Comparison of ENCODE assay signal across 27 mouse cellular contexts in genomic region chr6:29317286-29317685, GRCm38 (mm10). TPM values are rescaled to one million over a fixed set of nuclear protein-coding genes. Genes with fewer than 3 reads are reported as not detected.
DNase-seq lines count a peak whose midpoint lies in the region; ATAC-seq and TF ChIP-seq lines count a peak whose summit lies in the region.
"Had no signal": no experiment of that assay in that cellular context is flagged by ENCODE, and none has a peak within 500 bp of the region (broad histone marks: within the 10 kb centered on the region; RNA-seq: fewer than 3 reads in every experiment).

No protein-coding gene starts in this region.

- H3K4me3 ChIP-seq in limb, embryonic 14.5 days (replicated peaks; ENCODE audit: low read length), result no peak overlapping the region
- H3K4me3 ChIP-seq in limb, embryonic 10.5 days, result no peak overlapping the region
- no peak overlapping the region for H3K4me3 ChIP-seq in embryonic fibroblast, embryonic 13.5 days (ENCODE audit: insufficient read depth, low read length)
- H3K4me3 ChIP-seq in hindbrain, embryonic 14.5 days (replicated peaks; ENCODE audit: low read length), result no peak overlapping the region
- H3K4me3 ChIP-seq: embryonic facial prominence, embryonic 13.5 days; forebrain, embryonic 13.5 days; gastrocnemius, adult 2 months; heart, embryonic 10.5 days; hindbrain, embryonic 15.5 days had no signal

- H3K4me2 ChIP-seq in limb, embryonic 14.5 days (replicated peaks; ENCODE audit: low read depth, low read length, severe bottlenecking), result no peak overlapping the region
- no peak overlapping the region for H3K4me2 ChIP-seq in hindbrain, embryonic 14.5 days (replicated peaks)
- H3K4me2 ChIP-seq: embryonic facial prominence, embryonic 13.5 days; forebrain, embryonic 13.5 days; hindbrain, embryonic 15.5 days had no signal

- H3K36me3 ChIP-seq in limb, embryonic 14.5 days (ENCODE audit: control insufficient read depth, insufficient read depth, low read length), result no peaks in the 10 kb centered on the region
- no peaks in the 10 kb centered on the region for H3K36me3 ChIP-seq in limb, embryonic 10.5 days
- H3K36me3 ChIP-seq in hindbrain, embryonic 14.5 days (replicated peaks; ENCODE audit: control insufficient read depth, insufficient read depth), result no peaks in the 10 kb centered on the region
- H3K36me3 ChIP-seq: embryonic facial prominence, embryonic 13.5 days; heart, embryonic 10.5 days; hindbrain, embryonic 15.5 days had no signal

- no peaks in the 10 kb centered on the region for H3K4me1 ChIP-seq in limb, embryonic 14.5 days (ENCODE audit: control insufficient read depth, insufficient read depth, low read length)
- H3K4me1 ChIP-seq in limb, embryonic 10.5 days, result no peaks in the 10 kb centered on the region
- peaks cover 23% of the 10 kb centered on the region for H3K4me1 ChIP-seq in embryonic fibroblast, embryonic 13.5 days (ENCODE audit: control insufficient read depth, insufficient read depth, low read length)
- H3K4me1 ChIP-seq in hindbrain, embryonic 14.5 days (replicated peaks; ENCODE audit: control insufficient read depth, insufficient read depth, low read length), result no peaks in the 10 kb centered on the region
- H3K4me1 ChIP-seq: forebrain, embryonic 13.5 days; hindbrain, embryonic 15.5 days had no signal

- no peaks in the 10 kb centered on the region for H3K9me3 ChIP-seq in limb, embryonic 14.5 days (ENCODE audit: control insufficient read depth, low read length)
- no peaks in the 10 kb centered on the region for H3K9me3 ChIP-seq in limb, embryonic 10.5 days (replicated peaks)
- H3K9me3 ChIP-seq in hindbrain, embryonic 14.5 days (ENCODE audit: control insufficient read depth, low read length), result no peaks in the 10 kb centered on the region
- H3K9me3 ChIP-seq: embryonic facial prominence, embryonic 13.5 days; forebrain, embryonic 13.5 days; heart, embryonic 10.5 days; hindbrain, embryonic 15.5 days had no signal

- ATAC-seq in limb, embryonic 14.5 days (ENCODE audit: low FRiP score, low read depth), result no peak
- ATAC-seq in hindbrain, embryonic 14.5 days (ENCODE audit: low FRiP score), result no peak
- ATAC-seq: activated CD4-positive, CD25-positive, alpha-beta regulatory T cell, adult 4 months; forebrain, embryonic 13.5 days; forebrain, postnatal 0 days; intestine, embryonic 16.5 days had no signal

- no peaks in the 10 kb centered on the region for H3K27me3 ChIP-seq in limb, embryonic 14.5 days (ENCODE audit: control insufficient read depth, insufficient read depth, low read length)
- H3K27me3 ChIP-seq in limb, embryonic 10.5 days (ENCODE audit: low read depth, poor library complexity, severe bottlenecking), result no peaks in the 10 kb centered on the region
- no peaks in the 10 kb centered on the region for H3K27me3 ChIP-seq in hindbrain, embryonic 14.5 days (ENCODE audit: control insufficient read depth, insufficient read depth, low read length)
- H3K27me3 ChIP-seq: embryonic facial prominence, embryonic 13.5 days; forebrain, embryonic 13.5 days; hindbrain, embryonic 15.5 days had no signal

- peak; percentile 4 for DNase-seq in limb, embryonic 14.5 days (ENCODE audit: low spot score)
- DNase-seq in limb, embryonic 10.5 days (ENCODE audit: low spot score), result no peak
- DNase-seq in 3T3-L1 (ENCODE audit: low read depth, low spot score) (peak; percentile 97), NIH3T3 (ENCODE audit: low read depth) (peak; percentile 87)
- no peak for DNase-seq in layer of hippocampus, adult 8-10 months (ENCODE audit: low spot score in 2 of 2)
- no peak for DNase-seq in hindbrain, embryonic 14.5 days (ENCODE audit: low spot score)
- no peak for DNase-seq in left cerebral cortex, adult 8-10 months (ENCODE audit: low spot score in 2 of 2)
- DNase-seq: adrenal gland, postnatal 14 days; B cell, adult 2 months; cerebellum, adult 11-12 months; cerebellum, adult 9-11 months; cerebellum, postnatal 36 days; forebrain, postnatal 0 days; gastrocnemius, adult 2 months; gastrocnemius, postnatal 36 days; heart, adult 18-20 months; heart, postnatal 10 days had no signal

- no peak for TF ChIP-seq CTCF in embryonic fibroblast, embryonic 13.5 days (IDR thresholded peaks at IDR 0.05; ENCODE audit: borderline replicate concordance, insufficient read depth, low read length)

- WGBS in limb, embryonic 14.5 days, result 46% methylated on average over 2 of the region's 2 CpGs
- 79% methylated on average over 2 of the region's 2 CpGs for WGBS in limb, embryonic 10.5 days
- 78% methylated on average over 2 of the region's 2 CpGs for WGBS in hindbrain, embryonic 14.5 days

- no peak overlapping the region for H3K9ac ChIP-seq in limb, embryonic 14.5 days (ENCODE audit: low read depth, low read length, severe bottlenecking)
- no peak overlapping the region for H3K9ac ChIP-seq in hindbrain, embryonic 14.5 days
- H3K9ac ChIP-seq: embryonic facial prominence, embryonic 13.5 days; forebrain, embryonic 13.5 days; forebrain, postnatal 0 days; hindbrain, embryonic 15.5 days had no signal

- no peak for TF ChIP-seq POLR2A in limb, embryonic 14.5 days (IDR thresholded peaks at IDR 0.05; ENCODE audit: borderline replicate concordance, extremely low read depth, insufficient read depth, insufficient read length)
- no peak for TF ChIP-seq POLR2A in embryonic fibroblast, embryonic 13.5 days (IDR thresholded peaks at IDR 0.05; ENCODE audit: low read depth, low read length)

- no peak overlapping the region for H3K27ac ChIP-seq in limb, embryonic 14.5 days (replicated peaks; ENCODE audit: low read depth, low read length)
- H3K27ac ChIP-seq in limb, embryonic 10.5 days, result no peak overlapping the region
- peak overlapping the region; percentile 67 for H3K27ac ChIP-seq in embryonic fibroblast, embryonic 13.5 days (ENCODE audit: insufficient read depth, low read length)
- H3K27ac ChIP-seq in hindbrain, embryonic 14.5 days, result no peak overlapping the region
- H3K27ac ChIP-seq: embryonic facial prominence, embryonic 13.5 days; forebrain, embryonic 13.5 days; gastrocnemius, adult 2 months; heart, embryonic 10.5 days; hindbrain, embryonic 15.5 days had no signal

RNA-seq across cellular contexts. Expression of gene Fam71f1, which starts 1.7 kb away (rescaled TPM):
- 0.10 and 0.27 TPM in 2 replicates for polyA plus RNA-seq in limb, embryonic 14.5 days (2012; rRNA removed)
- polyA plus RNA-seq in limb, embryonic 14.5 days (2014; fragmentation: Nextera tagmentation; extraction: Ambion mirVana), result 0.23 TPM in 1 of 2 replicates, not detected in the other
- 0.09 TPM in 1 of 2 replicates, not detected in the other for polyA plus RNA-seq in limb, embryonic 10.5 days (2016; fragmentation: Nextera tagmentation; extraction: Ambion mirVana)
- not detected in 2 replicates for polyA plus RNA-seq in embryonic fibroblast, embryonic 13.5 days (2011; ENCODE audit: insufficient read length, low read depth, missing spikeins)
- total RNA-seq in layer of hippocampus, adult 8-10 months (2022), result not detected
- polyA plus RNA-seq in hindbrain, embryonic 14.5 days (2014; fragmentation: Nextera tagmentation; extraction: Ambion mirVana), result not detected in 2 replicates
- not detected for total RNA-seq in left cerebral cortex, adult 8-10 months (2022)
- total RNA-seq: adrenal gland, adult 18-20 months; adrenal gland, postnatal 14 days; forebrain, postnatal 0 days; gastrocnemius, adult 2 months; gastrocnemius, postnatal 36 days; heart, adult 18-20 months; heart, postnatal 10 days; hematopoietic stem cell, adult 5-6 weeks; MEL had no signal
- polyA plus RNA-seq: activated CD4-positive, CD25-positive, alpha-beta regulatory T cell, adult 4 months; embryonic facial prominence, embryonic 13.5 days; forebrain, embryonic 13.5 days; forebrain, postnatal 0 days; heart, embryonic 10.5 days; hindbrain, embryonic 15.5 days; intestine, embryonic 16.5 days had no signal

RNA-seq across cellular contexts. Expression of gene Calu, which starts 30.6 kb away (rescaled TPM):
- 354 and 382 TPM in 2 replicates for polyA plus RNA-seq in limb, embryonic 14.5 days (2012; rRNA removed)
- 536 and 540 TPM in 2 replicates for polyA plus RNA-seq in limb, embryonic 14.5 days (2014; fragmentation: Nextera tagmentation; extraction: Ambion mirVana)
- 220 and 268 TPM in 2 replicates for polyA plus RNA-seq in limb, embryonic 10.5 days (2016; fragmentation: Nextera tagmentation; extraction: Ambion mirVana)
- polyA plus RNA-seq in embryonic fibroblast, embryonic 13.5 days (2011; ENCODE audit: insufficient read length, low read depth, missing spikeins), result 1,348 and 1,377 TPM in 2 replicates
- 10 to 100 TPM; 65.8 to 71.3 (median 69.3) TPM for total RNA-seq in layer of hippocampus, adult 8-10 months (2022)
- 187 and 199 TPM in 2 replicates for polyA plus RNA-seq in hindbrain, embryonic 14.5 days (2014; fragmentation: Nextera tagmentation; extraction: Ambion mirVana)
- total RNA-seq in left cerebral cortex, adult 8-10 months (2022), result 10 to 100 TPM; 63.5 to 67.6 (median 64.3) TPM

RNA-seq across cellular contexts. Expression of gene Fam71f2, which starts 37.9 kb away (rescaled TPM):
- 2.6 and 3.8 TPM in 2 replicates for polyA plus RNA-seq in limb, embryonic 14.5 days (2012; rRNA removed)
- 0.57 and 0.70 TPM in 2 replicates for polyA plus RNA-seq in limb, embryonic 14.5 days (2014; fragmentation: Nextera tagmentation; extraction: Ambion mirVana)
- 0.40 and 0.55 TPM in 2 replicates for polyA plus RNA-seq in limb, embryonic 10.5 days (2016; fragmentation: Nextera tagmentation; extraction: Ambion mirVana)
- not detected in 2 replicates for polyA plus RNA-seq in embryonic fibroblast, embryonic 13.5 days (2011; ENCODE audit: insufficient read length, low read depth, missing spikeins)
- under 1 TPM in 3 of 4 experiments, not detected in 1; 0.38 to 0.55 (median 0.54) TPM for total RNA-seq in layer of hippocampus, adult 8-10 months (2022)
- polyA plus RNA-seq in hindbrain, embryonic 14.5 days (2014; fragmentation: Nextera tagmentation; extraction: Ambion mirVana), result 0.23 and 0.54 TPM in 2 replicates
- total RNA-seq in left cerebral cortex, adult 8-10 months (2022), result under 1 TPM in 3 of 4 experiments, not detected in 1; 0.57 to 0.68 (median 0.67) TPM
- total RNA-seq: adrenal gland, adult 18-20 months; adrenal gland, postnatal 14 days; gastrocnemius, postnatal 36 days; heart, adult 18-20 months; heart, postnatal 10 days; hematopoietic stem cell, adult 5-6 weeks; MEL had no signal

RNA-seq across cellular contexts. Expression of gene Hilpda, which starts 45.0 kb away (rescaled TPM):
- 39.7 and 48.1 TPM in 2 replicates for polyA plus RNA-seq in limb, embryonic 14.5 days (2012; rRNA removed)
- 48.1 and 53.7 TPM in 2 replicates for polyA plus RNA-seq in limb, embryonic 14.5 days (2014; fragmentation: Nextera tagmentation; extraction: Ambion mirVana)
- 42.7 and 45.2 TPM in 2 replicates for polyA plus RNA-seq in limb, embryonic 10.5 days (2016; fragmentation: Nextera tagmentation; extraction: Ambion mirVana)
- polyA plus RNA-seq in embryonic fibroblast, embryonic 13.5 days (2011; ENCODE audit: insufficient read length, low read depth, missing spikeins), result 25.3 and 27.6 TPM in 2 replicates
- 1 to 10 TPM; 4.9 to 9.0 (median 6.6) TPM for total RNA-seq in layer of hippocampus, adult 8-10 months (2022)
- polyA plus RNA-seq in hindbrain, embryonic 14.5 days (2014; fragmentation: Nextera tagmentation; extraction: Ambion mirVana), result 29.1 and 34.2 TPM in 2 replicates
- total RNA-seq in left cerebral cortex, adult 8-10 months (2022), result 1 to 10 TPM; 5.2 to 8.6 (median 6.1) TPM

Comparison
In these comparisons a context has a peak if more than half of its experiments do, and no peak if none do; other contexts are left out.
1. DNase-seq: peak in limb, embryonic 14.5 days (single experiment), 3T3-L1 (single experiment) and NIH3T3 (single experiment); none in limb, embryonic 10.5 days (single experiment), layer of hippocampus, adult 8-10 months (0 of 2), hindbrain, embryonic 14.5 days (single experiment) and left cerebral cortex, adult 8-10 months (0 of 2).